In genomic region chr7:52015628-52016027, GRCm38 (mm10) we compare ENCODE assay signal across 25 mouse cellular contexts. TPM values are rescaled to one million over a fixed set of nuclear protein-coding genes. Genes with fewer than 3 reads are reported as not detected.
A peak's percentile ranks its signal among the peaks of the same experiment; 100 is the strongest.
DNase-seq lines count a peak whose midpoint lies in the region; TF ChIP-seq lines count a peak whose summit lies in the region.
"Had no signal": no experiment of that assay in that cellular context is flagged by ENCODE, and none has a peak within 500 bp of the region (broad histone marks: within the 10 kb centered on the region; RNA-seq: fewer than 3 reads in every experiment).

Gene 1700015G11Rik (minus strand): TSS chr7:52015728.

- no peaks in the 10 kb centered on the region for H3K27me3 ChIP-seq in testis, adult 2 months (ENCODE audit: control insufficient read depth, insufficient read depth, low read length)
- H3K27me3 ChIP-seq: CH12.LX, Patski had no signal

- peak within 1 kb of the TSS; percentile 68 for H3K4me3 ChIP-seq in testis, adult 2 months (ENCODE audit: control insufficient read depth, low read depth, low read length)
- H3K4me3 ChIP-seq in embryonic fibroblast, embryonic 13.5 days (ENCODE audit: insufficient read depth, low read length): no peak within 1 kb of the TSS

- DNase-seq in testis, postnatal 10 days (ENCODE audit: low spot score): no peak
- DNase-seq in layer of hippocampus, postnatal 14 days (ENCODE audit: low spot score in 2 of 2): no peak
- DNase-seq: adrenal gland, adult 2 months; adrenal gland, adult 8-10 months; adrenal gland, postnatal 10 days; adrenal gland, postnatal 14 days; adrenal gland, postnatal 25 days; adrenal gland, postnatal 36 days; B cell, adult 2 months; cerebellum, adult 11 months; cerebellum, adult 11-12 months; cerebellum, adult 18-20 months had no signal

- H3K27ac ChIP-seq in testis, adult 2 months (ENCODE audit: control insufficient read depth, insufficient read depth, low read depth, low read length): peak within 1 kb of the TSS; percentile 19; the same call in 1 of the 2 replicates
- H3K27ac ChIP-seq in embryonic fibroblast, embryonic 13.5 days (ENCODE audit: insufficient read depth, low read length): peak within 1 kb of the TSS; percentile 28

- no peaks in the 10 kb centered on the region for H3K36me3 ChIP-seq in testis, adult 2 months (ENCODE audit: control insufficient read depth, insufficient read depth, low read length)
- H3K36me3 ChIP-seq: G1E had no signal

- no peaks in the 10 kb centered on the region for H3K4me1 ChIP-seq in testis, adult 2 months (ENCODE audit: control insufficient read depth, insufficient read depth, low read length)
- H3K4me1 ChIP-seq in embryonic fibroblast, embryonic 13.5 days (ENCODE audit: control insufficient read depth, insufficient read depth, low read length): peaks cover 2% of the 10 kb centered on the region; the same call in 1 of the 2 replicates

- TF ChIP-seq CTCF in testis, adult 2 months (IDR thresholded peaks at IDR 0.05; ENCODE audit: control insufficient read depth, insufficient read depth, insufficient replicate concordance, low read depth, low read length): no peak
- TF ChIP-seq CTCF in embryonic fibroblast, embryonic 13.5 days (IDR thresholded peaks at IDR 0.05; ENCODE audit: borderline replicate concordance, insufficient read depth, low read length): no peak

- peak; percentile 52; the same call in 1 of the 2 replicates for TF ChIP-seq POLR2A in testis, adult 2 months (IDR thresholded peaks at IDR 0.05; ENCODE audit: control insufficient read depth, low read depth, low read length)
- no peak for TF ChIP-seq POLR2A in embryonic fibroblast, embryonic 13.5 days (IDR thresholded peaks at IDR 0.05; ENCODE audit: low read depth, low read length)

RNA-seq across cellular contexts. Expression of gene 1700015G11Rik, which starts in this region (rescaled TPM):
- 278 and 386 TPM in 2 replicates for polyA plus RNA-seq in testis, adult 2 months (2012; rRNA removed)
- not detected in 2 replicates for polyA plus RNA-seq in embryonic fibroblast, embryonic 13.5 days (2011; ENCODE audit: insufficient read length, low read depth, missing spikeins)
- total RNA-seq in layer of hippocampus, postnatal 14 days (2021): not detected
- total RNA-seq: adrenal gland, adult 18-20 months; adrenal gland, adult 2 months; adrenal gland, adult 8-10 months; adrenal gland, postnatal 10 days; adrenal gland, postnatal 14 days; adrenal gland, postnatal 25 days; adrenal gland, postnatal 36 days; adrenal gland, postnatal 4 days; CH12.LX; ES-E14; G1E; MEL had no signal
- polyA plus RNA-seq: activated CD4-positive, CD25-positive, alpha-beta regulatory T cell, adult 4 months; adrenal gland, adult 2 months; brain, embryonic 14.5 days; C2C12; CD4-positive, CD25-positive, alpha-beta regulatory T cell, adult 4 months; G1E; Patski had no signal

Comparison
In these comparisons a context has a peak if more than half of its experiments do, and no peak if none do; other contexts are left out.
1. RNA of gene 1700015G11Rik (polyA plus RNA-seq): 278 to 386 TPM in testis, adult 2 months; not detected in embryonic fibroblast, embryonic 13.5 days; every median in the first group is over 100 times any median in the second.